In the genomic region with DNA sequence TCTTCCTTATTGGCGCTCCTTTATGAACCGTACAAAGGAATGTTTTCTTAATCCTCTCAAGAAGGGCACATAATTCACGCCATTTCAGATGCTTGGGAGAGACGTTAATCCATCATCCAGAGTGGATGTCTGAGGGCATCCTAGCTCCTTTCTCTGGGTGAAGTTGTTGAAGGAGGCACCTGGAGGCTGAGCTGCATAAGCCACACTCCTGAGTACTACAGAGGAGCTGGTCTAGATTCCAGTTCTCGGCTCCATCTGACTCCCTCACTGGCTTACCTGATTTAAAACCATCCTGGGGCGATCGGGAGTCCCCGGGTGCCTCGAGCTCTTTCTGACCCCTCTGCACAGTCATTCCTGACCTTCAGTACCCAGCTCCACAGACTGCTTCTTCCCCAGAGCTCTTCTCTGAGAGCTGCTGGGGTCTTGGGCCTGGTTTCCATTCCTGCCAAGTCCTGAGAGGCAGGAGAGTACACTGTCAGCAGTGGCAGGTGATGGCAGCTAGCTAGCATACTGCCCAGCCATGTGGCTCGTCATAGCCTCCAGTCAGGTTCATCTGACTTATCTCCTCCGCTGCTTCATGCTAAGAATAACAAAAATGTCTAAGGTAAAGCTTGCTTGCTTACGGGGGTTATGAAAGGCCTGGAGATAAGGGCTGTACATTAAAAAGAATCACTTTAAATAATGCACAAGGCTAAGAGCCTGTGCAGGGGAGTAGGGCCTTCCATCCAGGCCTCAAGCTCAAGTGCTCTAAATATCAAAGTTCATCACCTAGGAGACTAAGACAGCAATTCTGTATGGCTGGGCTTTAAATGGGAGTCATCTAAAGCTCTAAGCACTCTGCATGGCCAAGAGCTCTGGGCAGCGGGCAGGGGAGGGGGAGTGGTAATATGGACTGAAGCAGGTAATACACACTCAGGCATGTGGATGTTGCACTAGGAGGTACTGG, we compare ENCODE assay signal across 12 mouse cellular contexts. TPM values are rescaled to one million over a fixed set of nuclear protein-coding genes. Genes with fewer than 3 reads are reported as not detected.
DNase-seq lines count a peak whose midpoint lies in the region; ATAC-seq and TF ChIP-seq lines count a peak whose summit lies in the region.
"Had no signal": no experiment of that assay in that cellular context is flagged by ENCODE, and none has a peak within 500 bp of the region (broad histone marks: within the 10 kb centered on the region; RNA-seq: fewer than 3 reads in every experiment).

No protein-coding gene starts in this region.

- 54% methylated on average over 13 of the region's 13 CpGs for WGBS in lung, embryonic 14.5 days
- 80% methylated on average over 13 of the region's 13 CpGs for WGBS in lung, adult 2 months
- WGBS in heart, embryonic 12.5 days: 37% methylated on average over 13 of the region's 13 CpGs
- 52% methylated on average over 13 of the region's 13 CpGs for WGBS in midbrain, embryonic 13.5 days
- WGBS in hindbrain, embryonic 13.5 days: 60% methylated on average over 13 of the region's 13 CpGs

- no peak overlapping the region for H3K4me2 ChIP-seq in lung, embryonic 14.5 days
- peak overlapping the region; percentile 23 for H3K4me2 ChIP-seq in heart, embryonic 12.5 days
- H3K4me2 ChIP-seq in midbrain, embryonic 13.5 days (replicated peaks): no peak overlapping the region
- H3K4me2 ChIP-seq in hindbrain, embryonic 13.5 days: no peak overlapping the region
- H3K4me2 ChIP-seq: liver, embryonic 12.5 days had no signal

- H3K9me3 ChIP-seq in lung, embryonic 14.5 days (ENCODE audit: low read depth, low read length): no peaks in the 10 kb centered on the region
- H3K9me3 ChIP-seq in heart, embryonic 12.5 days (replicated peaks): no peaks in the 10 kb centered on the region
- no peaks in the 10 kb centered on the region for H3K9me3 ChIP-seq in midbrain, embryonic 13.5 days
- H3K9me3 ChIP-seq in hindbrain, embryonic 13.5 days: no peaks in the 10 kb centered on the region
- H3K9me3 ChIP-seq: liver, embryonic 12.5 days had no signal

- TF ChIP-seq CTCF in lung, embryonic 14.5 days (IDR thresholded peaks at IDR 0.05; ENCODE audit: low read depth): no peak
- no peak for TF ChIP-seq CTCF in lung, adult 2 months (IDR thresholded peaks at IDR 0.05; ENCODE audit: insufficient read depth, low read length)

- ATAC-seq in lung, embryonic 14.5 days (ENCODE audit: insufficient read depth): no peak; the same call in 1 of the 2 replicates
- peak; percentile 87 for ATAC-seq in heart, embryonic 12.5 days (ENCODE audit: insufficient number of reproducible peaks, low FRiP score)
- no peak; the same call in 1 of the 2 replicates for ATAC-seq in midbrain, embryonic 13.5 days
- no peak for ATAC-seq in hindbrain, embryonic 13.5 days (ENCODE audit: low FRiP score)
- ATAC-seq: hindbrain, embryonic 16.5 days; liver, embryonic 12.5 days had no signal

- no peak overlapping the region for H3K9ac ChIP-seq in lung, embryonic 14.5 days
- 0 out of 2 replicates have a peak overlapping the region, but pooled peaks have one; percentile 5 for H3K9ac ChIP-seq in heart, embryonic 12.5 days
- H3K9ac ChIP-seq in midbrain, embryonic 13.5 days (replicated peaks): no peak overlapping the region
- H3K9ac ChIP-seq in hindbrain, embryonic 13.5 days: no peak overlapping the region
- H3K9ac ChIP-seq: liver, embryonic 12.5 days had no signal

- no peak overlapping the region for H3K4me3 ChIP-seq in lung, embryonic 14.5 days (ENCODE audit: low read depth, low read length)
- H3K4me3 ChIP-seq in lung, adult 2 months (replicated peaks; ENCODE audit: extremely low read depth, low read depth, low read length): no peak overlapping the region
- no peak overlapping the region for H3K4me3 ChIP-seq in heart, embryonic 12.5 days
- no peak overlapping the region for H3K4me3 ChIP-seq in midbrain, embryonic 13.5 days (replicated peaks)
- H3K4me3 ChIP-seq in hindbrain, embryonic 13.5 days: no peak overlapping the region
- H3K4me3 ChIP-seq: liver, embryonic 12.5 days had no signal

- intact Hi-C loops in heart, postnatal 10 days (cut with DNase I): no loop called here

- no peaks in the 10 kb centered on the region for H3K36me3 ChIP-seq in lung, embryonic 14.5 days (ENCODE audit: insufficient read depth)
- 0 out of 2 replicates have a peak, but pooled peaks cover 4% of the 10 kb centered on the region for H3K36me3 ChIP-seq in heart, embryonic 12.5 days
- H3K36me3 ChIP-seq in midbrain, embryonic 13.5 days: no peaks in the 10 kb centered on the region
- H3K36me3 ChIP-seq in hindbrain, embryonic 13.5 days: no peaks in the 10 kb centered on the region
- H3K36me3 ChIP-seq: liver, embryonic 12.5 days had no signal

- DNase-seq in lung, embryonic 14.5 days: peak; percentile 28
- DNase-seq in lung, adult 2 months: no peak
- peak; percentile 51 to 67 for DNase-seq in heart, postnatal 10 days
- DNase-seq in adrenal gland, postnatal 36 days: no peak
- DNase-seq: cerebellum, postnatal 36 days; gastrocnemius, postnatal 36 days had no signal

- peaks cover 6% of the 10 kb centered on the region; the same call in 1 of the 2 replicates for H3K4me1 ChIP-seq in lung, embryonic 14.5 days (ENCODE audit: insufficient read depth)
- H3K4me1 ChIP-seq in lung, adult 2 months (ENCODE audit: control insufficient read depth, insufficient read depth, low read length): peaks cover 3% of the 10 kb centered on the region; the same call in 1 of the 2 replicates
- peaks cover 70% of the 10 kb centered on the region for H3K4me1 ChIP-seq in heart, embryonic 12.5 days (replicated peaks)
- peaks cover 12% of the 10 kb centered on the region for H3K4me1 ChIP-seq in midbrain, embryonic 13.5 days (replicated peaks)
- 0 out of 2 replicates have a peak, but pooled peaks cover 7% of the 10 kb centered on the region for H3K4me1 ChIP-seq in hindbrain, embryonic 13.5 days (replicated peaks)
- H3K4me1 ChIP-seq: liver, embryonic 12.5 days had no signal

- TF ChIP-seq POLR2A in lung, adult 2 months (IDR thresholded peaks at IDR 0.05; ENCODE audit: borderline replicate concordance, extremely low read depth, low read depth, low read length): no peak

- H3K27me3 ChIP-seq in lung, embryonic 14.5 days (ENCODE audit: insufficient read depth, low read length): no peaks in the 10 kb centered on the region
- H3K27me3 ChIP-seq in heart, embryonic 12.5 days (replicated peaks): no peaks in the 10 kb centered on the region
- H3K27me3 ChIP-seq in midbrain, embryonic 13.5 days: no peaks in the 10 kb centered on the region
- no peaks in the 10 kb centered on the region for H3K27me3 ChIP-seq in hindbrain, embryonic 13.5 days
- H3K27me3 ChIP-seq: CH12.LX; liver, embryonic 12.5 days had no signal

- H3K27ac ChIP-seq in lung, embryonic 14.5 days (ENCODE audit: low read depth): no peak overlapping the region
- H3K27ac ChIP-seq in heart, embryonic 12.5 days (ENCODE audit: poor library complexity, severe bottlenecking): peak overlapping the region; percentile 91
- 0 out of 2 replicates have a peak overlapping the region, but pooled peaks have one; percentile 44 for H3K27ac ChIP-seq in midbrain, embryonic 13.5 days
- H3K27ac ChIP-seq in hindbrain, embryonic 13.5 days: no peak overlapping the region
- H3K27ac ChIP-seq: liver, embryonic 12.5 days had no signal

RNA-seq across cellular contexts. Expression of a gene that starts 57.7 kb away (rescaled TPM):
- polyA plus RNA-seq in lung, embryonic 14.5 days (2014; fragmentation: Nextera tagmentation; extraction: Ambion mirVana): 1.8 and 1.9 TPM in 2 replicates
- polyA plus RNA-seq in lung, adult 2 months (2012; rRNA removed): 17.8 and 25.7 TPM in 2 replicates
- 65.0 and 65.8 TPM in 2 replicates for polyA plus RNA-seq in heart, embryonic 12.5 days (2016; fragmentation: Nextera tagmentation; extraction: Ambion mirVana)
- total RNA-seq in heart, postnatal 10 days (2021): 1 to 10 TPM; 3.0 TPM
- 0.13 and 0.35 TPM in 2 replicates for polyA plus RNA-seq in midbrain, embryonic 13.5 days (2015; fragmentation: Nextera tagmentation; extraction: Ambion mirVana)
- total RNA-seq in adrenal gland, postnatal 36 days (2021): under 1 TPM; 0.30 to 0.33 TPM
- polyA plus RNA-seq in hindbrain, embryonic 13.5 days (2015; fragmentation: Nextera tagmentation; extraction: Ambion mirVana): 0.78 and 0.93 TPM in 2 replicates
- total RNA-seq: CH12.LX had no signal

Comparison
In these comparisons a context has a peak if more than half of its experiments do, and no peak if none do; other contexts are left out.
1. DNase-seq: peak in lung, embryonic 14.5 days (single experiment) and heart, postnatal 10 days (2 of 2); none in lung, adult 2 months (single experiment) and adrenal gland, postnatal 36 days (0 of 2).
2. H3K27ac ChIP-seq: peak in heart, embryonic 12.5 days (single experiment) and midbrain, embryonic 13.5 days (single experiment); none in lung, embryonic 14.5 days (single experiment) and hindbrain, embryonic 13.5 days (single experiment).